Mouse (Mus musculus) spleen, postnatal 36 days (tissue): ENCODE data around the gene Nrg3.

Experiments used
- DNase-seq, 2 experiments: peaks; one replicate each; pipeline ENCODE4 v3.0.0; 2022; ENCODE audit warnings: low spot score in 2 of 2, mixed read lengths in 1 of 2

The Nrg3 gene

DNA sequence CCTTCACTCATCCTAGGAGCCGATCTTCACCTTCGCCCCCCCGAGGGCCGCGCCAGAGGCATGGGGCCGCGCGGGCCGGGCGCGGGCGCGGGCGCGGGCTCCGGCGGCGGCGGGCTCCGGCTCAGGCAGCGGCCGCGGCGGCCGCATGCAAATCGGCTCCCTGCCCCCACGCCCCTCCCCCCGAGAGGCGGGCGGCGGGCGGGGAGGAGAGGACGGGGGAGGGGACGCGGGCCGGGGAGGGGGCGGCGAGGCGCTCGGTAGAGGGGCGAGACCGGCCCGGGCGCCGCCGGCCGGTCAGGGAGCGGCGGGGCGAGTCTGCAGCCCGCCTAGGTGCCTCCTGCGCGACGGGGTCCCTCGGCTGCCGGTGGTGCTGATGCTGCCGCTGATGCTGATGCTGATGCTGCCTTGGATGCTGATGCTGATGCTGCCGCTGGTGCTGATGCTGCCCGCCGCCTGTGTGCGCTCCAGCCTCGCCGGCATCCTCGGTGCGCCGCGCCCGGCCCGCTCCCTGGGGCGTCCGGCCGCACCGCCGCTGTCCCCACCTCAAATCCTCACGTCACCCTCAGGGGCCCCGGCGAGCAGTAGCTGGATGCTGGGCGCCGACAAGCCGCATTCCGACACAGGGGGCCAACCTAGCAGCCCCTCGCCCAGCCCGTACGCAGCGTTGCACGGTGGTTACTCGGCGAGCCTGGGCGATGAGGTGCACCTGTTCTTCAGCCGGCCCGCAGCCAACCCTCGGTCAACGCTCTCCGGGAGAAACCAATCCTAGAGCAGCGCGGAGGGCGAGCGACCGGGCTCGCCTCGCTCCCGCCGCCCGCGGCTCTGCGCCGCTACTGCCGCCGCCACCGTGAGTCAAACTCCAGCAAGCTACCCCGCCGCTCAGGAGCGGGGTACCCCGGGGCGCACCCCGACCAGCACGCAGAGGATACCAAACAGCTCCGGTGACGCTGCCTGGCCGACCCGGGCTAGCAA lies at the start of gene Nrg3:
Nrg3 (minus strand) TSS at position 299 of the 972 bp plus-strand sequence.
- no peak for DNase-seq

DNA sequence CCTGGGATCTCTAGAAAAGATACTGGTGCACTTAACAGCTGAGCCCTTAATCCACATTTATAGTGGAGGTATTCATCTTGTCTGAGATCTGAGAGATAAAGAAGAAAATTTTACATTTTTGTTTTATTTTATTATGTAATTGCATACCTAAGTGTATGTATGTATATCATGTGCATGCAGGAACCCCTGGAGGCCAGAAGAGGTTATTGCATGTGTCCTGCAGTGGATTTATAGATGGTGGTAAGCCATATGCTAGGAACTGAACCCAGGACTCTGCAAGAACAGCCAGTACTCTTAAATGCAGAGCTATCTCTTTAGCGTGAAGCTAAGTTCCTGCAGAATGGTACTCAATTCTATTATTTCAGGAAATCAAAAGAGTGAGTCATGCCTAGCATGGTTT lies 36.1 kb upstream of the Nrg3 start:
- DNase-seq: no peak

DNA sequence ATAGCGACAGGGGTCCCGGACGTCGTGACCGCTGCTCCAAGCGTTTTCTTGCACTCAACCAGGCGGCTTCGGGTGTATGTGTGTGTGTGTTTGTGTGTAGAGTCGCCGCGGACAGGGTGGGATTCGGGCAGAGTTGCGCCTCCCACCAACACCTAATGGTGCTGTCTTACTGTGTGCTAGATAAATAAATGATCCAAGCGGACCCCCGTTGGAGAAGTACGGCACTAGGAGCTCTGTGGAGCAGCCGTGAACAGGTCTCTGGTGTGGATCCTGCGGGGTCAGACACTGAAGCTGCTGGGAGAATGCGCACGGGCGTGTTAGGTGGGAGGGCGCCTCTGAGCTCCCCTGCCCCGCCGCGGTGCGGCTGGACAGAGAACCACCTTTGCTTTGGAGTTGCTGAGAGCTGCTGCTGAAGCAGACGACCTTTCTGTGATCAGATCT lies 903 bp upstream of the Nrg3 start:
- no peak for DNase-seq

DNA sequence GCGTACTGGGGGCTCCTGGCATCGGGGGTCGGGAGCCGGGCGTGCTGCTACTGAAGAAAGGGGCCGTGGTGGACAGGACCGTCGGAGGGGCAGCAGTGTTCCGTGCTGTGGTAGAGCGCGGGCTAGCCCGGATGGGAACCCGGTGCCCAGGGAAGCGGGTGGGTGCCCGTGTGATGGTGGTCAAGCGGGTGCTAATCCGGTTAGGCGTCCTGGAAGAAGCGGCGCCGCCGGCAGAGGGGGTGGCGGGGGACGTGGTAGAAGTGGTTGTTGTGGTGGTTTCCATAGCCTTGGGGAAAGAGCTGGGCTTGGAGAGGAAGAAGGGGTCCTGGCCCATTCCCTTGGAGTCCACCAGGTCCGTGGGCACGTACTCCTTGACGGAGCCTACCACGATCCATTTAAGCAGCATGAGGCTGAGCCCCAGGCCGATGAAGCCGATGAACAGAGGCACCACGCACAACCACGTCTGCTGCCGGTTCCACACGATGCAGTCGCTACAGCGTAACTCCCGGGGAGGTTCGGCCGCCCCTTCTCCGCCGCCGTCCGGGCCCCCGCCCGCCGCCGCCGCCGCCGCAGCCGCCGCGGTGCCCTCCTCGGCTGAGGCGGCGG lies 639 bp downstream of the Nrg3 start:
- no peak for DNase-seq

DNA sequence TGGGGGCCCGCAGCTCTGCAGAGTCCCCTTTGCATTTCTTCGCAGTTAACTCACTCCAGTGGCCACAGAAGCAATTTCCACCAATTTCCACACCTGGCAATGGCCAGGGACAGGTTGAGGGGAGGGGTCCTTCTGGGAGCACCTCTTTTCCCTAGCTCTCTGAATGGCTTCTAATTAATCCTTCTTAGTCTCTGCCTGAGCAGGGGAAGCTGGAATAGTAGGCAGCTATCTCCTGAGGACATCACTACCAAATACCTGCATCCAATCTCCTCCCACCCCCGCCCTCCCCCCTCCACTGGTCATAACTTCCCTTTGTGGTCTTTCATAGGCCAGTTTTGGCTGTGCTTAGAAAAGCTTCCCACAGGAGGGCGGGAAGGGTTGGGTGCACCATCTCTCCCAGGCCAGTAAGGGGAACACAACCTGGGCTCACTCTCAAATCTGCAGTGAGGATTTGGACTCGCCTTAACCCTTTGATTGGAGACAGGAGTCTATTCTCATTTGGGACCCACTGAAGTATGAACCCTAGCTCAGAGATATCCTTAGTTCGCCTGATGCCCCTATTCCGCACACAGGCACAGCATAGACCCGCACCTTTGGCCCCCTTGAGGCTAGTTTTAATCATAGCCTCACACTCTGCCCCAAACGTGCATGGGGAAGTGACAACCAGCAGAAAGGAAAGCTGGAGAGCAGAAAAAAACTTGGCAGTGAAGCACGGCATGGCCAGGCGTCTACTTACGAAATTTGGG lies 1.5 kb downstream of the Nrg3 start:
- DNase-seq: no peak

DNA sequence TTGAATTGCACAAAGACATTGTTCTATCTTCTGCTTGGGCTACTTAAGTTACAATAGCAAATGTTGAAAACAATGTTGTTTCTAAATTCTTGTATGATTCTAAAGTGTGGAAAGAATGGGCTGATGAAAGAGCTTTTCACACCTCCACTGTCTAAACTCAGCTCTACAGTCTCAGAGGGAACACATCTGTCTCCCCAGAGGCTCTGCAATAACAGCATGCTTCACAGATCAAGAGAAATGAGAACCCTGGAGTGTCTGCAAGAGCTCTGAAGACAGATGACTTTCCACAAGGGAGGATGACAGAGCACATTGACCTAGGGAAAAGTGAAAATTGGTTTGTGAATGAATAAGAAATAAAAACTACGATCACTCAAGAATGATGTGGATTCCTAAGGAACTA lies 27.4 kb downstream of the Nrg3 start:
- no peak for DNase-seq

DNA sequence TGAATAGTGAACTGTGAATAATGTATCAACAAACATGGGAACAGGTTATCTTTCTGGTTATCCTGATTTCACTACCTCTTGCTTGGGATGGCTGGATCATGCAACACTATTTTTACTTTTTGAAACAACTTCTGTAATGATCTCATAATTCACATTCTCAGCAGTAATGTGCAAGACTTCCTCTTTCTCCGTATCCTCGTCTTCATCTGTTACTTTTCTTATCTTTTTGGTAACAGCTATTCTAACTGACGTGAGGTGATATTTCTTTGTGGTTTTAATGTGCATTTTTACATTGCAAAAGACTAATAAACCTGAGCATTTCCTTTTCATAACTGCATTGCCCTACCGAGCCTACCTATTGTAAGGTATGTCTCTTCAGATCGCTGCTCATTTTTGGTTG lies 44.4 kb downstream of the Nrg3 start:
- DNase-seq: no peak

DNA sequence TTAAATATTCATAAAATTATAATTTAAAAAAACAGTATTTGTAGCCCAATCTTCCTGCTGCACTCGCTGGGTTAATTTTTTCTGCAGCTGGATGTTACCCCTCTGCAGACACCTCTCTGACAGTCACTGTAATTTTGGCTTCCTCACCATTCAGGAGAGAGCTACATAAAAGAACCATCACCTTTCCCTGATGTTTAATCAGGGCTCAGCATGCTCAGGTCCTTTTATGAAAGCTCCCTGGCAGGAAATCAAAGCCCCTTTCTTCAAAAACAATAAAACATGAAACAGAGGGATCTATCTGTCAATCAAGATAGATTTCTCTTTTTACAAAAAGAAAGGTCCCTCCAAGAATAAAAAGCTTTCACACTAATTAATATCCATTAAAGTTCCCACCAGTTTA lies 51.0 kb downstream of the Nrg3 start:
- DNase-seq: no peak

DNA sequence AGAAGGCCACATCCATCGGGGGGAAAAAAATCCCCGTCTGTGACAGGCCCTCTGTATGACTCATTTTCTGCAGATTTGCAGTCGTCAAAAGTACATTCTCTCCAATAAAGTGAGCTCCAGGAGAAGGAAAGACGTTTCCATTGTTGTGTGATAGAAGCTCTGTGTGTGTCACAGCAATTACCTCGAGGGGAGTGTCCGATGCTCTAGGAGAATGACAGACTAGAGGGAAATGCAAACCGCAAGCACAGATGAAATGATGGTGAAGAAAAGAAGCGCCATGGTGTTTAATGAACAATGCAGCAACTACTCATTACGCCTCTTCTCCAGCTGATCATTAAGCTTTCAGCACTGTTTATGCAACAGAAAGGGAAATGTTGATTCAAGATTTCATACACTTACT lies 59.6 kb downstream of the Nrg3 start:
- DNase-seq: no peak

DNA sequence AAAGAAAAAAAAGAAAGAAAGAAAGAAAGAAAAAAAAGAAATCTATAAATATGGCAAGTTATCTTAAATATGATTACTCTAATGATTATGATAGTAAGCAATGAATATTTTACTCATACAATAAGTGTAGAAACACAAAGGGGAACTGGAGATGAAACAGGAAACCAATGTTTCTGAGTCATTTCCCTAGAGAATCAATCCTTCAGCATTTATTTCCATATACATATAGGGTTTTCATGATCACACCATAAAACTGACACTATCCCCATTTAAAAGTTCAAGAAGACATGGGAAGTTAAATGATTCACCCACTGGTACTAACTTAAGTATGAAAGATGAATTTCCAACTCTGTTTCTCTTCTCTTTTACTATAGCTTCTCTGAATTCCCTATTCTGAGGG lies 86.0 kb downstream of the Nrg3 start:
- no peak for DNase-seq

DNA sequence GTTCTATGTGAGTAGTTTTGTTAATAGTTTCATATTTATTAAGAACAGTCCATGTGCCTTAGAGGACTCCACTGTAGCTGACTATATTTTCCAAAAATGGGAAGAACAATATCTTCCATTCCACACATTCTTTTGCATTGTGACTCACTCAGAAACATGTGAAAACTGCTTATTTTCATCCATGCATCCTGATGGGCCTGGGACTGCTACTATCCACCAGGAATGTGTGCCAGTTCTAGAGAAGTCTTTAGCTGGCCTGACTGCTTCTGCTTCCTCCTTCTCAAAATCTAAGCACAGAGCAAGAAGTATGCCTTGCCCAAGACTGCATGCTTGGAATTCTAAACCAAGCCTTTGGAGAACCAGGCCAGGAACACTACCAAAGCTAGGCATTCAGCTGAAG lies 91.6 kb downstream of the Nrg3 start:
- no peak for DNase-seq

DNA sequence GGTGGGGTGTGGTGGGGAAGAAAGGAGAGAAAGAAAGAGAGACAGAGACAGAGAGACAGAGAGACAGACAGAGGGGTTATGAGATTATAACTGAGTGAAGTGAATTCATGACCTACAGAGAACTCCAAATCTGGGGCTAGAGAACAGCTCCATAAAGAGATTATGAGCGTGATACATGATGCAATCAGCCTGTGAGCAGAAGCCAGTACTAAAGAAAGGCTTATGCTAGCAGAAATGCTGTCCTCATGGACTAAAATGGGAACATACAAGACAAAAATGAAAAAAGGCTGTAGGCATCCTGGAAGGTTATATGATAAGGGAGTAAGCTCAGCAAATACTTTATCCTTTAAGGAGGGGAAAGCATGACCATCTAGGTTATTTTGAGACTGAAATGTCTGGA lies 99.7 kb downstream of the Nrg3 start:
- DNase-seq: no peak

DNA sequence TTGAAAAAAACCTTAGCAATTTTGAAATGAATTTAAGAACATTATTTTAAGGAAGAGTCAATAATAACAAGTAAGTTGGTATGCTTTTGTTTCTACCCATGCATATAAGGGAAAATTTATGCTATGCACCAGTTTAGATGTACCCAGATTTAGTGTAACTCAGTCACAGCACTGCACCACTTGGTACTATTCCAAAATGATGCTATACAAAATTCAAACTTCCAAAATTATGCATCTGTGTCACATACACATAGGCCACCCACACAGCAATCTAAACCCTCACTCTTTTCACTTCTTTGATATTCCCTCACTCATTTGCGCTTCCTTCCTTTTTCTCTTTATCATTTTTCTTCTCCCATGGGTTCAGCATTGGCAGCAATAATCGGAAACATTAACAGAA lies 116.6 kb downstream of the Nrg3 start:
- no peak for DNase-seq

DNA sequence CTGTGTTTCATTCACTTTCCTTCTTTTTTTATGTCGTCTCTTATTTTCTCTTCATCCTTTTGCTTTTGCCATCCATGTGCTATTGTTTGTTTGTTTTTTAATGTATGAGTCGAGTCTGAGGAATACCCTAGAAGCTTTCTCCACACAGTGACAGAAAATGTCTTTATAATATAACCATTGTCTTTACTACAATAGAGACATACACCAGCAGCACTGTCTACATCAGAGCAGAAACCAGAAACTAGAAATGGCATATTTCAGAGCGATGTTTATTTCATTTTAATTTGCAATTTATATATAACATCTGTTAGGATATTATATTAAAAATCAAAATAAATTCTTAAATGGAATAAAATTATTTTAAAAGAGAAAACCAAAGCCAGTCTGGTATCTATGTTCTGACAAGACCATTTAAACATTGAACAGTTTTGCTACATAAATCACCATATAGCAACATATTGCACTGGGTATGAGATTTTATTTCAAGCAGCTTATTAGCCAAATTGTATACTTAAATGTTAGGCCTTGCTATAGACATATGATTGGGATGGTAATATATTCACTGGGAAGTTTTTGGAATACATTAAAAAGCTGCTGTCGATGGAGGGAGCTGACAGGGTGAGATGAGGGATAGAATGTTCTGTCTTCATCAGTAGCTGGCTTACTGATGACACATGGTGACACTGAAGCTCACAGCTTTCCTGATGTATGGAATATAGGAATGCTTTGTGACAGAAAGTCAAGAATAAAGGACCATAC lies 120.7 kb downstream of the Nrg3 start:
- no peak for DNase-seq

DNA sequence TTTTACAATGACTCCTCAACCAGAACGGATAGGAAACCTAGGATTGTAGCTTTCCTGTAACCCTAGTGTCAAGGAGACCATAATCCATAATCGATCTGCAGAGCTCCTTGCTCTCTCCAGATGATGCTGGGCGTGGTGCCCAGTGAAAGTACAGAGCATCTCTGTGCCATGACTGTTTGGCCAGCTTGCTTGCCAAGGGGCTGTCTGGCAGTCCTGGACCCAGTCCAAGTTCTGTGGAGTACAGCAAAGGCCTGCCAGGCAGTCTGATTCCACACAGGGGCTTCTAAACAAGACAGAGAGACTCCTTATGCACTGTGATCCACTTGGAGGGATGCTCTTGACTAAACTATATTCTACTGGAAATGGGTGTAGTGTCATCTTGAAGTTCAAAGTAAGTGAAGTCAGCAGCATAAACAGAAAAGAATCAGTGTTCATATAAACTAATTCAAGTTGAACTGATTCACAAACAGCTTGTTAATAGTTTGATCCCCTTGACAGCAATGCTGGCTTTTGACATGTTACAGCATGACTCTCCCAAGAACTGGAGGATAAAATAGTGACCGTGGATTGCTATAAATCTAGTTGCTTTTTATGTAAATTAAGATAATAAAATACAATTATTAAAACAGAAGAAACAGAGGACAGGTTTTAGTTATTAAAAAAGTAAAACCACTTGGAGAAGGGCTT lies 155.3 kb downstream of the Nrg3 start:
- DNase-seq: no peak

DNA sequence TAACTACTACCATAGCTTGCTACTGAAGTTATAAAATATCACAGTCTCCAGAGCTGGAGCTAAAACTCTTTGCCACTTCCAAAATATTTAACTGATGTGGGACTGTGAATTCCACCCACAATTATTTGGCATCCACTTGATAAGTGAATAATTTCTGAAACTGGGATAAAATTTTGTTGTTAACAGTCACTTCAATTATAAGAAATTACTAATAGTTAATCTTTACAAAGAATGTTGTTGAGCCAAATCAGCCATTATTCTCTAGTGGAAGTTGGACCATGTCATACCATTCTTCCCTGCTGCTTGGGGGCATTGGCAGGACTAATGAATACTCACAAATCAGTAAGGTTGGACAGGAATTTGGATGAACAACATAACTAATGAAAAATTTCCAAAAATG lies 158.8 kb downstream of the Nrg3 start:
- no peak for DNase-seq

DNA sequence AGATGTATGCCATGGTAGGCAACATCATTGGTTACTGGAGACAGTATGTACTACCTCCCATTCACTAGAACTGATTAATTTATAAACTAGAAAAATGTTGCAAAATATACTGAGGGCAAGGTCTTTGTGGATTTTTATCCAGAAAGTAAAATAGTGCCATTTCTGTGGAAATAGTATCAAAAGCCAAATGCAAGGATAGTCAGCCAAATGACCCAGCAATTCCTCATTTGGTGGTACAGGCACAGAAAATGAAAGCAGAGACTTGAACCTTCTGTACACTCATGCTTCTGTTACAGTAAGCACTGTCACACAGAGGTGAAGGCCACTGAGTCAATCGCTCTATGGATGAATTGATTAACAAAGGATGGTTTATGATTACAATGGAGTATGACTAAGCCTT lies 207.8 kb downstream of the Nrg3 start:
- DNase-seq: no peak

DNA sequence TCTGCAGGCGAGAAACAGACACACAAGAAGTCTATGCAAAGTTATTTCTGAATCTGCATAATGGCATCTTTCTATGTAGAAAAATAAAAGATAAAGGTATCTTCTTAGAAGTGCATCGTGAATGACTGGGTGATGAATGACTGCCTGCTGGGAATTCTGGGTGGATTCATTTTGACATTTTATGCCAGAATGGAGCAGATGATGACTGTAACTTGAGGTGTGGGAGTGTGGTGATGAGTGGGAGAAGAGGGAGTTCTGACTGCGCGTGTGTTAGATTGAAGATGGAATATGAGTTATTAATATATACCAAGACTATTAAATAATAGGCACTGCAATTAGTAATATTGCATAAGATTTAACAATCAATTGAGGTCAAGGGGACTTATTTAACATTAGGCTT lies 208.5 kb downstream of the Nrg3 start:
- no peak for DNase-seq

DNA sequence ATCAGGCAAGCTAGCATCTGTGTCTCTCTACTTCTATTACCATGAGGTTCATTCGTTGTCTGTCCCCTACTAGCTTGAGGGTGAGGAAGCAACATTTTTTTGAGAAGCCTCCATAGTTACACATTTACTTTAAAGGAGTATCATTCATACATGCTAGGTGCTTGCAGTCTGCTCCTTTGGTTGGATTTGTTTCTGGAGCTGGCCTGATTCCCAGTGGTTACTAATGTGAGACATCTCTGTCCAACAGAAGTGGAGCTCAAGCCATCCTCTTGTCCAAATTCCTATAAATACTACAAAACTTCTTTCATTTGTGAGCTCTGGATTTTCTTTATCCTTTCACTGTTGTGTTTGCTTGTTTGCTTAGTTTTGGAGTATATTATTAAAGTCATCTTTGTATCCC lies 211.9 kb downstream of the Nrg3 start:
- DNase-seq: no peak

DNA sequence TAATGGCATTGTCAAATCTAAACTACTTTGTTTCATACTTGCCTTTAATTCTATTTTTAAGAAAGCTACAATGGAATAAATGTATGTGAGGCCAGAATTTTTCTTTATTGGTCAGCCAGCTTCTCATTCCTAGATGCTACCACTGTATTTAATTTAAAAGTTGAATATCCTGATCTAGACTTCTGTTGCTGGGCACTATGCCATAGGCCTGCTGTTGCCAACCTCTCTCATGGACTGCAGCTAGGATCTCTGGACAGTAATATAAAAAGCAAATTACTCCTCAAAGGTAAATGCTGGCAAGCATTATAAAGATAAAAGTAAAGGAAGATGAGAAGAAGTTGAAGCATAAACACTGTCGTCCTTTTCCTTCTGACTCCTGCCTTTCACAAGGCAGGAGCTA lies 217.5 kb downstream of the Nrg3 start:
- DNase-seq: no peak

DNA sequence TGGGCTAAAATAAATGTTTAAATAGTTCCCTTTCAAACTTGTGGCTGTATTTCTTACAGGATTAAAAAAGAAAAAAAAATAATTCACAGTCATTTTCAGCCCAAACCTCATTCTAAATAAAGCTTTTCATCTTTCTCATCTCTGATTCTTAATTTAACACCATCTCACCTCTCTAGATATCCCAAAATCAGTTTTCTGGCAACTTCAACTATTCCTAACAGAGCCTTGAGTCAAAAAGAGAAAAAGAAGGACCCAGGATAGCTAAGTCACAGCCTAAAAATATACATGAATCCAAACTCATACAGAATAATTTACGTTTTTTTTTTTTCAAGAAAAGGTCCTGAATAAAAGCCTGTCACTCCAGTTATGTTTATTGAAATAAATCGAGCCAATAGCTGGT lies 232.6 kb downstream of the Nrg3 start:
- DNase-seq: no peak
